Mouse (Mus musculus) forebrain, embryonic 15.5 days (tissue): ENCODE measurements at regions not wholly inside any gene's neighbourhood (a gene's known extent, or its start where the extent isn't known, plus 50 kb on each side); places are given as distances from the start of the nearest gene placed in this dataset.
A peak's percentile ranks its signal among the peaks of the same experiment; 100 is the strongest.

ENCODE experiments used
- ATAC-seq: fragments of 200-750 bp; cut with Nextera tagmentation; replicated peaks from 2 replicates; pipeline ENCODE4 v1.8.0; 2017; ENCODE audit warnings: mild to moderate bottlenecking, moderate TSS enrichment, moderate library complexity
- H3K27ac ChIP-seq: fragments of 300-500 bp; sonication (generic); replicated peaks from 2 replicates; pipeline ENCODE4 v1.5.1; 2015; ENCODE audit warnings: mild to moderate bottlenecking, inconsistent platforms
- H3K27me3 ChIP-seq: fragments of 300-500 bp; sonication (generic); 2 replicates; pipeline ENCODE4 v1.6.1; 2015; ENCODE audit warnings: inconsistent platforms
- H3K36me3 ChIP-seq: fragments of 300-500 bp; sonication (generic); 2 replicates; pipeline ENCODE4 v1.6.1; 2015; ENCODE audit warnings: mild to moderate bottlenecking, inconsistent platforms
- H3K4me1 ChIP-seq: fragments of 300-500 bp; sonication (generic); 2 replicates; pipeline ENCODE4 v1.6.1; 2015; ENCODE audit warnings: inconsistent platforms
- H3K4me2 ChIP-seq: fragments of 300-500 bp; sonication (generic); replicated peaks from 2 replicates; pipeline ENCODE4 v1.6.1; 2015; ENCODE audit warnings: mild to moderate bottlenecking, inconsistent platforms
- H3K4me3 ChIP-seq: fragments of 300-500 bp; sonication (generic); 2 replicates; pipeline ENCODE4 v1.5.1; 2015; ENCODE audit warnings: mild to moderate bottlenecking, inconsistent platforms
- H3K9ac ChIP-seq: fragments of 300-500 bp; sonication (generic); replicated peaks from 2 replicates; pipeline ENCODE4 v1.6.1; 2015; ENCODE audit warnings: mild to moderate bottlenecking, inconsistent platforms
- H3K9me3 ChIP-seq: fragments of 300-500 bp; sonication (generic); 2 replicates; pipeline ENCODE4 v1.6.1; 2016; ENCODE audit warnings: inconsistent platforms
- WGBS: fragments of 180-500 bp; shearing (Covaris S2); methylation state at CpG from one replicate; pipeline ENCODE4 v1.1.7; 2015; ENCODE audit warnings: mixed read lengths; 5-methylcytosine and 5-hydroxymethylcytosine counted together

DNA sequence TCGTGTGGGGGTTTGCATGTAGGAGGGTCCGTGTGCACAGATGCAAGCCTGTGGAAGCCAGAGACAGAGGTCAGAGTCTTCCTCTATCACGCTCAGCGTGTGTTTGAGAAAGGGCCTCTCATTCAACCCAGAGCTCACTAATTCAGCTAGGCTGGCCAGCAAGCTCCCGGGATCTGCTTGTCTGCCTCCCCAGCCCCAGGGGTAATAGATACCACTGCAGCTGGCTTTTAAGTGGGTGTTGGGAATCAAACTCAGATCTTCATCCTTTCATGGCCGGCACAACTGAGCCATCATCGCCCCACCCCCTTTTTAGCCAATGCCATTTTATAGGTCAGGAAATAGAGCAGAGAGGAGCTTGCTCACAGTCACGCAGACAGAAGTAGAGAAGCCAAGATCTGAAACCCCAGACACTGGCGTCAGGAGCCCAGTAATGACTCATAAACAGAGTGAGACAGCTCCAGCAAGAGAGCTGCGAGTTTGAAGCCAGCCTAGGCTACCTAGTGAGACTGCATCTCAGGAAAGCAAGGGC lies 80.3 kb downstream of the 1700001O22Rik start:
- ATAC-seq: no peak

DNA sequence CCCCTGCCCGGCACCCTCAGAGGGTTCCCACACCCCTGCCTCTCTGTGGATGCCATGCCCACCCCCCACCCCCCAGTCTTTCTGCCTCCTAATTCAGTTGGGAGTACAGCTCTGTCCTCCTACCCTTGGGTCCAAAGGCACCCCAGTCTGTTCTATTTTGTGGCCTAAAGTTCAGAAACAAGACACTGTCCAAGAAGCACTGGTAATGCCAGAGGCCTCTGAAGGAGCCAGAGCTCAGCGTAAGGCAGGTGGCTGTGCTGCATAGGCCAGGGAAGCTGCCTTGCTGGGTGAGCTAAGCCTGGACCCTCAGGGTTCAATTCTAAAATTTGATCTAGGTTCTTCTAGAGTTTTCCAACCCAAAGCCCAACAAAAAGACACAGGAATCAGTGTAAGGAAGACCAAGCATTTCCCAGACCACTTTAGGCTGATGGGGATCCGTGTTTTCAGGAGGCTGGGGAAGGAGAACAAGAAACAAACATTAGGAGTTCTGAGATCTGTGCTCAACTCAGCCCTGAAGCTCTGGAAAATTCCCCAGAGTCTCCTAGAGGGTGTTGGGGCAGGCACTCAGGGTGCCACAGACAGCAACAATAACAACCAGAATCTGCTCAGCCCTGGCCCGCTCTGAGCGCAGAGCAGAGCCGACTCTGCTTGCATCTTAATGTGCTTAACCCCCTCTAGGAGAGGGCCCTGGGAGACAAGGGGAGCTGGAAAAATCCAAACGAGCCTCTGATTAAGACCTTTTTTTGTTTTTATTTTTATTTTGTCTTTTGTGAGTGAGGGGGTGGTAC lies 81.0 kb downstream of the 1700001O22Rik start:
- Histone ChIP-seq H3K9me3 (no peaks in the 10 kb centered on the region), H3K4me2 (0 out of 2 replicates have a peak overlapping the region, but pooled peaks have one; percentile 2), H3K36me3 (no peaks in the 10 kb centered on the region), H3K4me1 (peaks cover 90% of the 10 kb centered on the region), H3K4me3 (no peak overlapping the region), H3K9ac (peak overlapping the region; percentile 31), H3K27ac (peak overlapping the region; percentile 99), H3K27me3 (no peaks in the 10 kb centered on the region)
- no peak for ATAC-seq
- 6% methylated on average over 7 of the region's 7 CpGs for WGBS

More for the DNA sequence above, 80.3 kb downstream of the 1700001O22Rik start:
- Histone ChIP-seq H3K36me3 (no peaks in the 10 kb centered on the region), H3K9me3 (no peaks in the 10 kb centered on the region), H3K27ac (peak overlapping the region; percentile 99), H3K4me3 (no peak overlapping the region), H3K4me1 (peaks cover 84% of the 10 kb centered on the region), H3K9ac (0 out of 2 replicates have a peak overlapping the region, but pooled peaks have one; percentile 13), H3K27me3 (no peaks in the 10 kb centered on the region), H3K4me2 (no peak overlapping the region)
- 6% methylated on average over 10 of the region's 10 CpGs for WGBS

DNA sequence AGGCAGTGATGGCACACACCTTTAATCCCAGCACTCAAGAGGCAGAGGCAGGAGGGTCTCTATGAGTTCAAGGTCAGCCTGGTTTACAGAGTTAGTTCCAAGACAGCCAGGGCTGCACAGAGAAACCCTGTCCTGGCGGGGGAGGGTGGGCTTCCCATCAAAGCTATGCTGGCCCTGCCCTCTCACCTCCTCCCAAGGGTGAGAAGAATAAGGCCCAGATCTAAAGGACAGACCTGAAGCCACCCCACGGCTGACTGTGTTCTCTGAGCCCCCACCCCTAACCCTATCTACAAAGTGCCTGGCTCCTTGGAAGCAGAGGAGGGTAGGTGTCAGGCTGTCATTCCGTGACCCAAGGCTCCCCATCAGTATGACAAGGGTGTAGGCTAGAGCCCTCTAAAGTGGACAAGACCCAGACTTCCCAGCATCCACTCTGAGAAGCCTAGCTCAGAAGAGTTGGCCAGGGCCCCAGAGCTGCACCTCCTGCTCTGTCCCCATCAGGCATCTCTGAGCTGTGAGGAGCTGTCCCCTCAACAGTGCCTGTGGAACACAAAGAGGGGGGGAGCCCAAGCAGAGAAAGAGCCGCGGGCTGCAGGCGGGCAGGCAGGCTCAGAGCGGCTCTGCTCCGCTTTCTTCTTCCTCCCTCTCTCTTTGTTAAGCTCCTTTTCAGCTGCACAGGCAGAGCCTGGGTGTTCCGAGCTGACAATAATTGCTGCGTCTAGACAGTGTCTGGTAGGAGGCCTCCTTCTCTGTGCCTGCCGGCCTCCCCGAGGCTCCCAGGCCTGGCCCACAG lies 81.8 kb downstream of the 1700001O22Rik start:
- H3K4me3 ChIP-seq: no peak overlapping the region
- peak; percentile 83 for ATAC-seq
- H3K36me3 ChIP-seq: no peaks in the 10 kb centered on the region
- WGBS: 5% methylated on average over 12 of the region's 12 CpGs
- no peaks in the 10 kb centered on the region for H3K27me3 ChIP-seq
- peak overlapping the region; percentile 31 for H3K9ac ChIP-seq
- peak overlapping the region; percentile 99 for H3K27ac ChIP-seq
- peaks cover 96% of the 10 kb centered on the region for H3K4me1 ChIP-seq
- H3K9me3 ChIP-seq: no peaks in the 10 kb centered on the region
- 0 out of 2 replicates have a peak overlapping the region, but pooled peaks have one; percentile 2 for H3K4me2 ChIP-seq

DNA sequence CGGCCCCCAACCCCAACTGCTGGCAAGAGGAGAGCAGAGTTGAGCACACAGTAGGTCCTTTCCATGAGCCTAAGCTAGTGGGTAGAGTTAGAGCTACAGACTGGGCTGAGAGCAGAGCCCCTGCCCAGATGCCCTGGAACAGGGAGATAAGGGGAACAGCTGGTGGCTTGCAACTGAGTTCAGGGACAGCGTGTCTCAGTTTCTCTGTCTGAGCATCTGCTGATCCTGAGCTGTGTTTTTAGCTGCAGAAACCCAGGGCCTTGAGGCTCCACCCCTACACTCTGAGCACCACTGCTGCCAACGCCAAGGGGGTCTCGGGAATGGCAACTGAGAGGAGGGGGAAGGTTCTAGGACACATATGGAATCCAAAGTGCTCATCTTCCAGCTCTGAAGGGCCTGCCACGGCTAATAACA lies 82.4 kb downstream of the 1700001O22Rik start:
- Histone ChIP-seq H3K27ac (peak overlapping the region; percentile 99), H3K4me2 (no peak overlapping the region), H3K4me3 (no peak overlapping the region), H3K4me1 (peaks cover 96% of the 10 kb centered on the region), H3K9ac (no peak overlapping the region), H3K27me3 (no peaks in the 10 kb centered on the region), H3K9me3 (no peaks in the 10 kb centered on the region), H3K36me3 (no peaks in the 10 kb centered on the region)
- 19% methylated on average over 5 of the region's 5 CpGs for WGBS
- no peak for ATAC-seq

DNA sequence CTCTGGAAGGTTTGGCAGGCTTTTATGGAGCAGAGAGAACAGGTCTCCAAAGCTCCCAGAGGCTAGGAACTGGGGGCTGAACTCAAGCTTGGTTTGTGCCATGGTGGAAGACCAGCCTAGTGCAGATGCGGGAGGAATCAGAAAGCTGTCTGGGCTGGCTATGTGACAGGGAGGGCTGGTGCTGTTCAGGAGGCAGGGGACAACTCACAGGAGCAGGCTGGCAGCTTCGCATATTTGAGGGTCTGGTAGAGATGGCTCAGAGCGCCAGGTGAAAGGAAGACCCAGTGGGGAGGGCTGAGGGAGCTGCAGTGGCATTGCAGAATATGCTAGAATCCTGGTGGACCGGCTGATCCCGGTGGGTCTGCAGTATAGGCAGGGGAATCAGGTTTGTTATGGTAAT lies 83.2 kb downstream of the 1700001O22Rik start:
- Histone ChIP-seq H3K4me1 (peaks cover 91% of the 10 kb centered on the region), H3K4me3 (peak overlapping the region; percentile 36; the same call in 1 of the 2 replicates), H3K9me3 (no peaks in the 10 kb centered on the region), H3K9ac (peak overlapping the region; percentile 56), H3K27me3 (no peaks in the 10 kb centered on the region), H3K4me2 (peak overlapping the region; percentile 67), H3K27ac (peak overlapping the region; percentile 99), H3K36me3 (no peaks in the 10 kb centered on the region)
- 8% methylated on average over 5 of the region's 5 CpGs for WGBS
- ATAC-seq: no peak

DNA sequence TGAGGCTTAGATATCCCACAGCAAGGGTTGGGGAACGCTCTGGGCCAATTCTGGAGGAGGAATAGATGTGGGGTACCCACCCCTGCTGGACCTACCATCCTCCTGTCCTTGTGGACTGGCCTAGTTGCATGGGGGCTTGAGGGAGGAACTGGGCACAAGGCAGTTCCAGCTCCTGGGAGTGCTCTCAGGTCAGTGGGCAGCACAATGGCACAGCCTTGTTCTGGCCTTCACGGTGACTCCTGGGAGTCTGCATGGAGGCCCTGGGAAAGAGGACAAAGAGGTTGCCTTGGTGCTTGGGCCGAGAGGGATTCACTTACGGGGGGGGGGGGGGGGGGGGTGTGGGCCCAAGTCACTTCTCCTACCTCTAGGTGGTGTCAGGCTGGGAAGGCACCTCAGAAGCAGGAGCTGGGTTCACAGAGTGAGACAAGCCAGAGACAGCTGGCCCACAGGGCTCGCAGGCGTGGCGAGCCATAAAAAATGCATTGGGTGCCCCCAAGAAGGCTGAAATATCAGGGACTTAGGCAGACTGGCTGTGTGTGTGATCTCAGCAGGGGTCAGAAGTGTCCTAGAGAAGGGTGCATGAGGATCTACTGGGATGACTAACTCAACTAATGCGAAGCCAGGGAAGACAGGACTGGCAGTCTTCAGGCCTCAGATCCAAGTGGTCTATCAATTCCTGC lies 83.7 kb downstream of the 1700001O22Rik start:
- H3K4me1 ChIP-seq: peaks cover 86% of the 10 kb centered on the region
- no peak for ATAC-seq
- no peaks in the 10 kb centered on the region for H3K9me3 ChIP-seq
- peak overlapping the region; percentile 99 for H3K27ac ChIP-seq
- H3K4me3 ChIP-seq: peak overlapping the region; percentile 36
- H3K36me3 ChIP-seq: no peaks in the 10 kb centered on the region
- H3K27me3 ChIP-seq: no peaks in the 10 kb centered on the region
- 10% methylated on average over 8 of the region's 8 CpGs for WGBS
- H3K4me2 ChIP-seq: peak overlapping the region; percentile 67
- H3K9ac ChIP-seq: peak overlapping the region; percentile 56

DNA sequence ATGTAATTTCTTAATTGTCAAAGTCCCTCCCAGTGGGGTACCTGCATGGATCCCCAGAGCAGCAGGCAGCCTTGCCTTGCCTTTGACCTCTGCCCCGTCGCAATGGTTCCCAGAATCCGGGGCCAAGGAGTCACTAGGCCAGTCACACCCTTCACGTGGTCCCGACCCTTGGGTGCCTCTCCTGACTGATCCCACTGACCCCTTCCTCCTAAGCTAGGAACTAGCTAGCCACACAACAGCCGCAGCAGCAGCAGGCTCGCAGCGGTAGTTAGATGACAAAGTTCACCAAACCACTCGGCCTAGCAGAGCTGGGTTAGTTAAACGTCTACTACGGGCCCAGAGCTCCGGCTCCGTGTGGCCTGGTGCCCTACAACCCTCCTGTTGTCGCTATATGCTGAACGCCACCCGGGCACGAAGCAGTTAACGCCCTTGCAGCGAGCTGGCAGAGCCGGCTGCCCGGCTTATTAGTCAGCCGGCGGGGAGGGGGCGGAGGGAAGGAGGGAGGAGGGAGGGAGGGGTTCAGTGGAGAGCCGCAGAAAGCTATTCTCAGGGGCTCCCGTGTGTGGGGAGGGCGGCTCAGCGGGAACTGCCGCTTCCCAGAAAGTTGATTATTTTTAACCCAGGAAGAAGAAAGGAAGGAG lies 84.6 kb downstream of the 1700001O22Rik start:
- no peaks in the 10 kb centered on the region for H3K27me3 ChIP-seq
- peak overlapping the region; percentile 67 for H3K4me2 ChIP-seq
- peaks cover 77% of the 10 kb centered on the region for H3K4me1 ChIP-seq
- ATAC-seq: peak; percentile 33
- no peaks in the 10 kb centered on the region for H3K36me3 ChIP-seq
- no peaks in the 10 kb centered on the region for H3K9me3 ChIP-seq
- peak overlapping the region; percentile 56 for H3K9ac ChIP-seq
- under 1% methylated on average over 28 of the region's 29 CpGs for WGBS
- peak overlapping the region; percentile 36 for H3K4me3 ChIP-seq
- peak overlapping the region; percentile 99 for H3K27ac ChIP-seq

DNA sequence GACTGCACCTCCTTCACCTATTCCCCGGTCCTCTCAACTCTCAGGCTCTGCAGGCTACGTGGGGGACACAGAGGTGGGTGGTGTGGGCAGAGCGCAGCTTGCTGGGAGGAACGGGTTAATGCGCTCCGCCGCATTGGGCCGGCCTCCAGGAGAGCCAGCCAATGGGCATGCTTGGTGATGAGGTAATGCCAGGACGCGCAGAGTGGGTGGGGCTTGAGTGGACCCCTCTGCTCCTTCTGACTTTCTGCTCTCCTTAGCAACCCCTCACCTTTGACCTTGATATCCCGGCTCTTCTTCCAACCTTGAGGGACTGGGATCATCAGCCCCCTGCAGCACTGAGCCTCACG lies 85.2 kb downstream of the 1700001O22Rik start:
- peak; percentile 51 for ATAC-seq
- H3K9me3 ChIP-seq: no peaks in the 10 kb centered on the region
- peak overlapping the region; percentile 99 for H3K27ac ChIP-seq
- no peaks in the 10 kb centered on the region for H3K36me3 ChIP-seq
- H3K27me3 ChIP-seq: no peaks in the 10 kb centered on the region
- peak overlapping the region; percentile 67 for H3K4me2 ChIP-seq
- peak overlapping the region; percentile 36 for H3K4me3 ChIP-seq
- 0% methylated on average over 12 of the region's 12 CpGs for WGBS
- peak overlapping the region; percentile 56 for H3K9ac ChIP-seq
- H3K4me1 ChIP-seq: peaks cover 74% of the 10 kb centered on the region

DNA sequence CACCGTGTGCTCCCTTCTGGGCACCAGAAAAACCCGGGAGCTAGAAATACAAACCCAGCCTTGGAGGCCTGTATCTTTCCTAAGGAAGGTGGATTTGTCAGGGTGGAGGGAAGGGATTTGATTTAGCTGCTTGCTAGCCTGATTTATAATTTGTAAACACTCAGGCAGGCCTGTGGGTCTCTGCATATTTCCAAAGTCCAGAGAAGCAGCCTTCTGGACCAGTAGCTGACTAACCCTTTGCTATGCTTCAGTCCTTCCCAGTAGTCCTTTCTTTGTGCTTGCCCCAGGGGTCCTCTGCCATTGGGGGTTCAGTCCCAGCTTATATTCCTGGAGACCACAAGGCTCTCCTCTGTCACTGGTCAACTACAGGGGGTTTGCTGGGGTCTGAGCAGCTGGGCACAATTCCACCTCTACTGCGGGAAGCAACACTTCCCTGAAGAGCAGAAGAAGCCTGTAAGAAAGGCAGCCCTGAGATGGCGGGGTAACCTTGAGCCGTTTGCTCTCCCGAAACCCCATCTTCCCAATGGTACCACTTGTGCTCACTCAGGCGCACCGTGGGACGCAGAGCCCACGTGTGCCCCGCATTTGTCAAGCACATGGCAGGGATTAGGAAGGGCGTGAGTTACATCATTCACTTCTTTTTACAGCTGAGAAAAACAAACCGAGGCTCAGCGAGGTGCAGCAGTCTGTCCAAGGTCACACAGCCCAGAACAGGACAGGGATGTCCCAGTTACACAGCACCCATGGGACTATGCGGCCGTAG lies 85.7 kb downstream of the 1700001O22Rik start:
- peak overlapping the region; percentile 99 for H3K27ac ChIP-seq
- peak overlapping the region; percentile 40 for H3K9ac ChIP-seq
- ATAC-seq: no peak
- no peaks in the 10 kb centered on the region for H3K36me3 ChIP-seq
- H3K4me2 ChIP-seq: peak overlapping the region; percentile 67
- no peaks in the 10 kb centered on the region for H3K27me3 ChIP-seq
- no peaks in the 10 kb centered on the region for H3K9me3 ChIP-seq
- H3K4me3 ChIP-seq: peak overlapping the region; percentile 36; the same call in 1 of the 2 replicates
- H3K4me1 ChIP-seq: peaks cover 73% of the 10 kb centered on the region
- WGBS: 4% methylated on average over 16 of the region's 16 CpGs

DNA sequence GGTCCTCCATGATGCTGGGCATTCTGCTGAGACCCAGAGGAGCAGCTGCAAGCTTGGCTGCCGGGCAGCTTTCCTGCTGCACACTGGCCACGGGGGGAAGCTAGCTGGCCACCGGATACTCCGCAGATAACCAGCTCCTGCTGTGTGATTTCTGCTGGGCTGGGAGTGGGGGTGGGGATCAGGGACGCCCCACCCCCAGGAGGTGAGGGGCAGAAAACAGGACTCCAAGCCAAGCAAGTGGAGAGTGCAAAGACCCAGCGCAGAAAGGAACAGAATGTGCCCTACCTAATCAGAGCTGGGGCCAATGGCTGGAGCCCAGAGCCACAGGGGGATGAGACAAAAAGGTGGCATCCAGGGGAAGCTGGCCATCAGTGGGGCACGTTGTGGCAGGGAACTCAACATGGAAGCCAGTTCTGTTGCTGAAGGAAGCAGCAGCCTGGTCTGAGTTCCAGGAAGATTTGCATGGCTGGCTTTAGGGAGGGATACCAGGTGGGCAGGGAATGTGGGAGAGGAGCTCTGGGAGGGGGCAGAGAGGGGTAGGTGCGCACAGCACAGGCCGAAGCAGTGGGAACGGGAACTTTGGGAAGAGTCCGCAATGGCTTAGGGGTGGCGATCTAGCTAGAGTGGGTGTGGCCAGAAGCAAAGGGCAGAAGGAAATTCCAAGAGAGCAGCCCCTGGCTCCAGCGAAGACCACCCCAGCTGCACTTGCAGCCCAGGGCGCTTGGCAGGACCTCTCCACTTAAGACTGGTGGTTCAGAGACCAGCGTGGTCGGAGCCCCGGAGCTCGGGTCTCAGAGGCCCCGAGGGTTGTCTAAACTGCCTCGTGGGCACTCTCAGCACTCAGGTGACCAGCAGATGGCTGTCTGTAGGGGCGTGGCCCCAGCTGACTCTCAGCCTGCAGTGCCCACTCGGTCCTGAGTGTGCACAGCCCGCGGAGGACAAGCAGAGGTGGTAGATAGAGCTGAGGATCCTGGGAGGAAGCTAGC lies 86.6 kb downstream of the 1700001O22Rik start:
- no peak for ATAC-seq
- 5% methylated on average over 24 of the region's 24 CpGs for WGBS

More for the DNA sequence above, 86.6 kb downstream of the 1700001O22Rik start:
- Histone ChIP-seq H3K27ac (peak overlapping the region; percentile 99), H3K27me3 (no peaks in the 10 kb centered on the region), H3K9ac (peak overlapping the region; percentile 40), H3K9me3 (no peaks in the 10 kb centered on the region), H3K4me1 (peaks cover 73% of the 10 kb centered on the region), H3K4me3 (no peak overlapping the region), H3K36me3 (no peaks in the 10 kb centered on the region), H3K4me2 (peak overlapping the region; percentile 6; the same call in 1 of the 2 replicates)
